Mouse (Mus musculus) central nervous system, embryonic 18 days (tissue): ENCODE results near the gene Lrfn3. TPM values are rescaled to one million over a fixed set of nuclear protein-coding genes. Genes with fewer than 3 reads are reported as not detected.

ENCODE experiments used
- polyA plus RNA-seq: library from polyadenylated mRNA; depleted of rRNA; stranded (reverse); fragments of >200 nt; gene quantifications from 2 replicates; pipeline ENCODE4 v1.2.3, GENCODE M21; 2012; rRNA removed

Lrfn3 gene
- polyA plus RNA-seq: 21.8 and 27.0 TPM in 2 replicates

GRCm38 (mm10) chr7:30362652-30363343, at the start of gene Lrfn3:
TSS of gene Lrfn3 (minus strand) at chr7:30362772.

GRCm38 (mm10) chr7:30323795-30324194, 38.8 kb downstream of the Lrfn3 start, which contains the start of gene Sdhaf1:
TSS of gene Sdhaf1 (minus strand) at chr7:30323895.

GRCm38 (mm10) chr7:30321539-30322284, 40.9 kb downstream of the Lrfn3 start, which contains the start of gene E130208F15Rik:
TSS of gene E130208F15Rik (plus strand) at chr7:30321740.

GRCm38 (mm10) chr7:30314721-30315155, 47.8 kb downstream of the Lrfn3 start, which contains the start of gene Syne4:
TSS of gene Syne4 (plus strand) at chr7:30314807.

GRCm38 (mm10) chr7:30308076-30309005, 54.2 kb downstream of the Lrfn3 start, which contains the start of gene Alkbh6:
TSS of gene Alkbh6 (plus strand) at chr7:30308717.

Other genes starting within 250 kb of the Lrfn3 start
- 11.5 and 11.7 TPM in 2 replicates for gene Zfp382, start 240.8 kb downstream of the Lrfn3 start, polyA plus RNA-seq
- gene Zfp146, start 193.0 kb downstream of the Lrfn3 start, polyA plus RNA-seq: 66.7 and 71.2 TPM in 2 replicates
- 2.9 and 6.4 TPM in 2 replicates for gene Cox7a1, start 178.6 kb downstream of the Lrfn3 start, polyA plus RNA-seq
- gene Capns1, start 164.0 kb downstream of the Lrfn3 start, polyA plus RNA-seq: 238 and 244 TPM in 2 replicates
- gene Polr2i, start 130.8 kb downstream of the Lrfn3 start, polyA plus RNA-seq: 286 TPM in 2 replicates
- 204 and 220 TPM in 2 replicates for gene Tbcb, start 130.5 kb downstream of the Lrfn3 start, polyA plus RNA-seq
- gene Ovol3, start 127.0 kb downstream of the Lrfn3 start, polyA plus RNA-seq: 0.08 and 0.16 TPM in 2 replicates
- gene Thap8, start 82.7 kb downstream of the Lrfn3 start, polyA plus RNA-seq: 0.16 and 0.28 TPM in 2 replicates
- gene Wdr62, start 82.4 kb downstream of the Lrfn3 start, polyA plus RNA-seq: 8.5 and 9.6 TPM in 2 replicates
- gene Clip3, start 71.0 kb downstream of the Lrfn3 start, polyA plus RNA-seq: 222 and 254 TPM in 2 replicates
- gene Alkbh6, start 54.1 kb downstream of the Lrfn3 start, polyA plus RNA-seq: 121 TPM in 2 replicates
- 21.0 and 25.5 TPM in 2 replicates for gene Syne4, start 48.0 kb downstream of the Lrfn3 start, polyA plus RNA-seq
- gene E130208F15Rik, start 41.0 kb downstream of the Lrfn3 start, polyA plus RNA-seq: 0.36 and 0.45 TPM in 2 replicates
- 15.9 and 17.6 TPM in 2 replicates for gene Sdhaf1, start 38.9 kb downstream of the Lrfn3 start, polyA plus RNA-seq
- 20.3 and 25.9 TPM in 2 replicates for gene Tyrobp, start 51.0 kb upstream of the Lrfn3 start, polyA plus RNA-seq
- 0.96 TPM in 1 of 2 replicates, not detected in the other for gene Hcst, start 57.1 kb upstream of the Lrfn3 start, polyA plus RNA-seq
- gene Nfkbid, start 59.0 kb upstream of the Lrfn3 start, polyA plus RNA-seq: 3.8 and 3.9 TPM in 2 replicates
- 647 and 667 TPM in 2 replicates for gene Aplp1, start 82.8 kb upstream of the Lrfn3 start, polyA plus RNA-seq
- 0.17 and 0.40 TPM in 2 replicates for gene Kirrel2, start 94.9 kb upstream of the Lrfn3 start, polyA plus RNA-seq
- gene Nphs1, start 95.5 kb upstream of the Lrfn3 start, polyA plus RNA-seq: 0.18 and 0.56 TPM in 2 replicates
- not detected in 2 replicates for gene Prodh2, start 130.8 kb upstream of the Lrfn3 start, polyA plus RNA-seq
- 165 and 210 TPM in 2 replicates for gene Arhgap33, start 172.3 kb upstream of the Lrfn3 start, polyA plus RNA-seq
- gene Hspb6, start 189.4 kb upstream of the Lrfn3 start, polyA plus RNA-seq: 7.0 and 8.7 TPM in 2 replicates
- gene Proser3, start 189.5 kb upstream of the Lrfn3 start, polyA plus RNA-seq: 20.1 and 22.2 TPM in 2 replicates
- gene Lin37, start 197.1 kb upstream of the Lrfn3 start, polyA plus RNA-seq: 47.1 and 50.2 TPM in 2 replicates
- 85.4 and 92.4 TPM in 2 replicates for gene U2af1l4, start 200.5 kb upstream of the Lrfn3 start, polyA plus RNA-seq
- 4.8 and 6.0 TPM in 2 replicates for gene Gm49396, start 200.6 kb upstream of the Lrfn3 start, polyA plus RNA-seq
- gene Psenen, start 200.9 kb upstream of the Lrfn3 start, polyA plus RNA-seq: 131 and 143 TPM in 2 replicates
- 6.7 and 6.8 TPM in 2 replicates for gene Igflr1, start 202.7 kb upstream of the Lrfn3 start, polyA plus RNA-seq
- gene Kmt2b, start 226.0 kb upstream of the Lrfn3 start, polyA plus RNA-seq: 49.7 and 51.5 TPM in 2 replicates
- 0.24 and 0.32 TPM in 2 replicates for gene Zbtb32, start 236.1 kb upstream of the Lrfn3 start, polyA plus RNA-seq